Mouse (Mus musculus) kidney, embryonic 16.5 days (tissue): ENCODE measurements around the gene Ifi213. TPM values are rescaled to one million over a fixed set of nuclear protein-coding genes. Genes with fewer than 3 reads are reported as not detected.
"Not testable (repeated sequence)": the region's sequence is repeated elsewhere in the genome, so short reads cannot be mapped to it uniquely, and the experiment has no call there.

Experiments used
- ATAC-seq: fragments of 200-750 bp; cut with Nextera tagmentation; 2 replicates; pipeline ENCODE4 v1.8.0; 2017; ENCODE audit warnings: moderate TSS enrichment; ENCODE audit not compliant: low FRiP score, low TSS enrichment
- H3K27ac ChIP-seq: fragments of 300-500 bp; sonication (generic); 2 replicates; pipeline ENCODE4 v1.5.1; 2014; ENCODE audit warnings: low read length
- H3K27me3 ChIP-seq: fragments of 300-500 bp; sonication (generic); 2 replicates; pipeline ENCODE4 v1.6.1; 2014; ENCODE audit warnings: low read length, control low read depth, mixed read lengths; ENCODE audit not compliant: insufficient read depth
- H3K36me3 ChIP-seq: fragments of 300-500 bp; sonication (generic); 2 replicates; pipeline ENCODE4 v1.6.1; 2014; ENCODE audit warnings: low read length, control low read depth, mixed read lengths; ENCODE audit not compliant: insufficient read depth
- H3K4me1 ChIP-seq: fragments of 300-500 bp; sonication (generic); 2 replicates; pipeline ENCODE4 v1.6.1; 2014; ENCODE audit warnings: low read length, control low read depth, mixed read lengths; ENCODE audit not compliant: insufficient read depth
- H3K4me2 ChIP-seq: fragments of 300-500 bp; sonication (generic); replicated peaks from 2 replicates; pipeline ENCODE4 v1.6.1; 2014; ENCODE audit warnings: low read depth, low read length
- H3K4me3 ChIP-seq: fragments of 300-500 bp; sonication (generic); 2 replicates; pipeline ENCODE4 v1.5.1; 2014; ENCODE audit warnings: mild to moderate bottlenecking, low read length
- H3K9ac ChIP-seq: fragments of 300-500 bp; sonication (generic); replicated peaks from 2 replicates; pipeline ENCODE4 v1.6.1; 2014; ENCODE audit warnings: low read length
- H3K9me3 ChIP-seq: fragments of 300-500 bp; sonication (generic); 2 replicates; pipeline ENCODE4 v1.6.1; 2016; ENCODE audit warnings: low read length, control low read depth
- WGBS: fragments of 180-500 bp; shearing (Covaris S2); extraction: QIAGEN DNeasy Blood & Tissue Kit; methylation state at CpG from one replicate; pipeline ENCODE4 v1.1.7; 2014; 5-methylcytosine and 5-hydroxymethylcytosine counted together
- microRNA-seq: library from miRNA; unstranded; fragments of <30 nt; microRNA quantifications from one replicate; pipeline ENCODE4, GENCODE M21; 2016
- polyA plus RNA-seq: library from polyadenylated mRNA; unstranded; fragments of >200 nt; fragmentation: Nextera tagmentation; extraction: Ambion mirVana; gene quantifications from 2 replicates; pipeline ENCODE4 v1.2.1, GENCODE M21; 2015

Ifi213 gene
- polyA plus RNA-seq, 1 experiment from 2014 or later: not detected

DNA sequence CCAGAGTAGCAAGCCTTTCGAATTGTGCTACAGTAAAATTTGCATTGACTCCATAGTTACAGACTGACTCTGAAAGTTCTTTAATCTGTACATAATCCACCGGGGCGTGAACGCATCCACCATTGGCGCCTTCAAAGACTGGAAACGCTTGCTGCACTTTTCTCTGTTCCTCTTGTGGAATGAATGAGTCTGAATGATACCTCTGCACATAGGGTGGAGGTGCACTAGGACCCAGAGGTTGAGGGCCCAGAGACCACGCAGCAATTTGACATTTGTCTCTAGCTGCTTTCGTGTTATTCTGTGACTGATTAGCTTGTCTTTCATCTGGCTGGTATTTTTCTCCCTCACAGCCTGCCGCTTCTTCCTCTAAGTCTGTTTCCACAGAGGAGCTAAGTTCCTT lies 20.0 kb downstream of the Ifi213 start:
- no peak overlapping the region for H3K4me2 ChIP-seq
- no peak overlapping the region for H3K9ac ChIP-seq
- 92% methylated on average over 9 of the region's 9 CpGs for WGBS
- no peak overlapping the region for H3K4me3 ChIP-seq
- H3K27ac ChIP-seq: no peak overlapping the region
- peaks cover 35% of the 10 kb centered on the region for H3K9me3 ChIP-seq
- no peak for ATAC-seq
- H3K36me3 ChIP-seq: no peaks in the 10 kb centered on the region
- no peaks in the 10 kb centered on the region for H3K4me1 ChIP-seq
- H3K27me3 ChIP-seq: no peaks in the 10 kb centered on the region

DNA sequence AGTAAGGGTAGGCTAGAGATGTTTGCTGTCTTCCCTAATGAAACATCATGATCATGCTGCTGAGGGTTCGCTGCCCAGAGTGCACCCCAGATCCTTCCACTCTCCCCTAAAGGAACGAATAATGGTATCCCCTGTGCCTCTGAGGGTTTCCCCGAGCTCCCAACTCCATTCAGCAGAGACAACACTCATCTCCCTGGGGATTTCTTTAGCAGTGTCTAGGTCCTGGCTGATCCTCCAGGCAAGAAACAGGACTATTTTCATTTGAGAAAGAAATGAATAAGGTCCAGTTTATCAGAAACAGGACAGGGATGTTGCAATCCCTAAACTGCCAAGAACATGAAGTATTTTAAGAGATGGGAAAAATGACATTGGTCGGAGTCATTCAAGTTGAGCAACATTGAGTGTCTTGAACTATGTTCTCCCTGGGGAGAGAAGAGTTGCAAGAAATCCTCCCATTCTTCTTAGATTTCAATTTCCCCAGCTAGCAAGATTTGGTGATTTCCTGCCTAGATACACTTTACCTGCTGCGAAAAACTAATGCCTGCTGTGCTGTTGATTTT lies 48.5 kb downstream of the Ifi213 start:
- WGBS: 76% methylated on average over 5 of the region's 5 CpGs
- H3K4me3 ChIP-seq, H3K36me3 ChIP-seq, ATAC-seq, H3K27ac ChIP-seq, H3K9ac ChIP-seq, H3K9me3 ChIP-seq, H3K4me1 ChIP-seq, H3K27me3 ChIP-seq, H3K4me2 ChIP-seq: not testable (repeated sequence)

DNA sequence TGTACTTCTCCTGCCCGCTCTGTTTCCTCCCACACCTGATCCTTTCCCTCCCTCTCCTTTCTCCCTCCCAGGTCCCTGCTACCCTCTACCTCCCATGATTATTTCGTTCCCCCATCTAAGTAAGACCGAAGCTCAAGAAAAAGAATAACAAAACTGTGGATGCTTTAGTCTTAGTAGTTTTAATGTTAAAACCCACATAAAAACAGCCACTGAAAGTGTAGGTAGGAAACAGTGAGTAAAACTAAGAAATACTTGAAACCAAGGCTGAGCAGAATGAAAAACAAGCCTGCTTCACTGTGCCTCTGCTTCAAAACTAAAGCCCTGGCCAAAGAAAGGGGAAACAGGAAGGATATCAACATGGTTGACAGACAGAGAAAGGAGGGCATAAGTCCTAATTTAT lies 50.3 kb downstream of the Ifi213 start:
- 72% methylated on average over 3 of the region's 3 CpGs for WGBS
- not testable (repeated sequence) for H3K9ac ChIP-seq, H3K4me1 ChIP-seq, H3K4me2 ChIP-seq, H3K27ac ChIP-seq, H3K36me3 ChIP-seq, H3K4me3 ChIP-seq, ATAC-seq, H3K27me3 ChIP-seq, H3K9me3 ChIP-seq

DNA sequence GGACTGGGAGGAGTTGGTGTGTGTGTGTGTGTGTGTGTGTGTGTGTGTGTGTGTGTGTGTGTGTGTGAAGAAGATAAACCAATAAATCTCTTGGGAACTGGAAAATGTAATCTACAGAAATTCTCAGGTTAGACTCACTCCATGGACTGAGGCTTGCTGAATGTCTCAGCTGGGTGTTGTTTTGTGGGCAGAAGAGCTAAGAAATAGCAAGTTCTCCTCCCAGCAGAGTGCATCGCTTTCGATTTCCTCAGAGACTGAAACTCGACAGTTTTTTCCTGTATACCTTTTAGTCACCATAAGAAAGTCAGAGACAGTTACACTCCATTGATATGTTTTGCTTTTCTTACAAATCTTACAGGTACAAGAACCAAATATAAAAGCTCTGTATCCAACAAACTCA lies 63.3 kb downstream of the Ifi213 start, which contains the start of gene Ifi214:
Ifi214 (minus strand) TSS at position 167 of the 400 bp plus-strand sequence.
- WGBS: 87% methylated on average over 3 of the region's 3 CpGs
- not testable (repeated sequence) for H3K27me3 ChIP-seq, ATAC-seq

DNA sequence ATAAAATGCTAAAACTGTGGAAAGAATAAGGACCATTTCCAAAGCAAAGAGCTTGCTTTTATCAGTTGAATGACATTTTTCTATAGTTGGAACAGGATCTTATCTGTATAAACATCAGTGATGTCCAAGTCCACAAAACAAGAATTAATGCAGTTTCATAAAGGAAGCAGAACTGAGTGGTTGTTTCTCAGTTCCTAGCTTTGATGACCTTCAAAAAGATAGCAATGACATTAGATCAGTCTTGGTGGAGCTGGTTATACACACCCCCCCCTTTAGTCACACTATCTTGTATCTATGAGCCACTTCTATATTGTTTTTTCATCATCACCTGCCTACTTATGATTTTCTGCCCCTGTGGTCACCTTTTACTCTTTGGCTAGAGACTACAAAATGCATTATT lies 77.6 kb downstream of the Ifi213 start:
- Histone ChIP-seq H3K36me3 (no peaks in the 10 kb centered on the region), H3K4me3 (no peak overlapping the region), H3K9me3 (no peaks in the 10 kb centered on the region), H3K4me1 (no peaks in the 10 kb centered on the region), H3K27me3 (no peaks in the 10 kb centered on the region), H3K4me2 (no peak overlapping the region), H3K9ac (no peak overlapping the region), H3K27ac (no peak overlapping the region)
- ATAC-seq: no peak

More for the DNA sequence above, 63.3 kb downstream of the Ifi213 start, which contains the start of gene Ifi214:
- not testable (repeated sequence) for H3K4me1 ChIP-seq, H3K9ac ChIP-seq, H3K27ac ChIP-seq, H3K36me3 ChIP-seq, H3K4me3 ChIP-seq, H3K9me3 ChIP-seq, H3K4me2 ChIP-seq

Small RNA genes lying within 50 kb of the gene (microRNA-seq; reads per million reads assigned to microRNA genes)
- gene Gm44339: not detected
- gene Gm44481: not detected

Other genes with a start within 250 kb of the Ifi213 start
- gene Aim2, start 248.4 kb downstream of the Ifi213 start, polyA plus RNA-seq: 2.3 and 3.5 TPM in 2 replicates
- gene Cadm3, start 231.6 kb downstream of the Ifi213 start, polyA plus RNA-seq: 1.1 and 1.4 TPM in 2 replicates
- gene Ifi206, start 108.2 kb downstream of the Ifi213 start, polyA plus RNA-seq: 0.06 and 0.31 TPM in 2 replicates
- not detected in 2 replicates for gene Ifi214, start 63.3 kb downstream of the Ifi213 start, polyA plus RNA-seq
- gene Ifi209, start 31.6 kb upstream of the Ifi213 start, polyA plus RNA-seq: 0.32 and 0.36 TPM in 2 replicates
- 0.08 TPM in 1 of 2 replicates, not detected in the other for gene Ifi208, start 74.4 kb upstream of the Ifi213 start, polyA plus RNA-seq
- 0.85 and 1.0 TPM in 2 replicates for gene Ifi207, start 142.5 kb upstream of the Ifi213 start, polyA plus RNA-seq
- gene Ifi204, start 167.7 kb upstream of the Ifi213 start, polyA plus RNA-seq: 1.3 and 1.4 TPM in 2 replicates